Mouse (Mus musculus): ENCODE measurements around the gene Gzmg. TPM values are rescaled to one million over a fixed set of nuclear protein-coding genes. Genes with fewer than 3 reads are reported as not detected.

Gzmg gene
- total RNA-seq, 2 experiments from 2014 or later: not detected

Other genes starting within 250 kb of the Gzmg start
- not detected for gene Cma1, start 214.9 kb downstream of the Gzmg start, total RNA-seq (2021)
- not detected for gene Cma2, start 208.6 kb downstream of the Gzmg start, total RNA-seq (2021)
- gene Mcpt1, start 141.6 kb downstream of the Gzmg start, total RNA-seq (2021): not detected
- gene Mcpt9, start 129.1 kb downstream of the Gzmg start, total RNA-seq (2021): not detected
- gene Mcpt2, start 117.5 kb downstream of the Gzmg start, total RNA-seq (2021): not detected
- gene Mcpt4, start 97.3 kb downstream of the Gzmg start, total RNA-seq (2021): not detected
- gene Mcpt8, start 74.3 kb downstream of the Gzmg start, total RNA-seq (2021): not detected
- not detected for gene Ctsg, start 57.0 kb downstream of the Gzmg start, total RNA-seq (2021)
- gene Gzme, start 39.0 kb downstream of the Gzmg start, total RNA-seq (2021): not detected
- gene Gzmd, start 27.0 kb downstream of the Gzmg start, total RNA-seq (2021): not detected
- not detected for gene Gzmn, start 15.0 kb upstream of the Gzmg start, total RNA-seq (2021)
- not detected for gene Gzmf, start 51.8 kb upstream of the Gzmg start, total RNA-seq (2021)
- not detected for gene Gzmc, start 75.1 kb upstream of the Gzmg start, total RNA-seq (2021)
- not detected for gene Gzmb, start 102.7 kb upstream of the Gzmg start, total RNA-seq (2021)
- gene Atp12a, start 205.5 kb upstream of the Gzmg start, total RNA-seq (2021): not detected
- under 1 TPM; 0.59 to 0.79 TPM for gene Rnf17, start 243.0 kb upstream of the Gzmg start, total RNA-seq (2021)